Mouse (Mus musculus) forebrain, postnatal 0 days (tissue): ENCODE measurements around the gene Dab2ip. TPM values are rescaled to one million over a fixed set of nuclear protein-coding genes. Genes with fewer than 3 reads are reported as not detected.

Experiments used
- ATAC-seq: fragments of 200-750 bp; cut with Nextera tagmentation; 2 replicates; pipeline ENCODE4 v1.8.0; 2017; ENCODE audit warnings: mild to moderate bottlenecking, moderate library complexity
- DNase-seq: peaks from one replicate; pipeline ENCODE4 v3.0.0-alpha.2; 2015
- H3K27ac ChIP-seq: fragments of 300-500 bp; sonication (generic); 2 replicates; pipeline ENCODE4 v1.5.1; 2014; ENCODE audit warnings: low read depth, mild to moderate bottlenecking, antibody characterized with exemption, low read length, moderate library complexity, mixed read lengths
- H3K27me3 ChIP-seq: fragments of 300-500 bp; sonication (generic); 2 replicates; pipeline ENCODE4 v1.6.1; 2014; ENCODE audit warnings: mild to moderate bottlenecking, low read length, mixed read lengths; ENCODE audit not compliant: insufficient read depth
- H3K36me3 ChIP-seq: fragments of 300-500 bp; sonication (generic); 2 replicates; pipeline ENCODE4 v1.6.1; 2014; ENCODE audit warnings: mild to moderate bottlenecking, moderate library complexity; ENCODE audit not compliant: insufficient read depth
- H3K4me1 ChIP-seq: fragments of 300-500 bp; sonication (generic); 2 replicates; pipeline ENCODE4 v1.6.1; 2014; ENCODE audit warnings: antibody characterized with exemption; ENCODE audit not compliant: insufficient read depth
- H3K4me2 ChIP-seq: fragments of 300-500 bp; sonication (generic); 2 replicates; pipeline ENCODE4 v1.6.1; 2014; ENCODE audit warnings: low read depth, mild to moderate bottlenecking, moderate library complexity
- H3K4me3 ChIP-seq: fragments of 300-500 bp; sonication (generic); 2 replicates; pipeline ENCODE4 v1.5.1; 2014; ENCODE audit warnings: low read depth, low read length, mixed read lengths
- H3K9ac ChIP-seq: fragments of 300-500 bp; sonication (generic); 2 replicates; pipeline ENCODE4 v1.6.1; 2014; ENCODE audit warnings: mild to moderate bottlenecking
- H3K9me3 ChIP-seq: fragments of 300-500 bp; sonication (generic); 2 replicates; pipeline ENCODE4 v1.6.1; 2016; ENCODE audit warnings: low read length
- CTCF ChIP-seq: sonication (generic); IDR thresholded peaks from 2 replicates; pipeline ENCODE4 v1.5.1; 2016; ENCODE audit warnings: antibody characterized with exemption, control low read depth, low read depth
- WGBS: fragments of 180-500 bp; shearing (Covaris S2); extraction: QIAGEN DNeasy Blood & Tissue Kit; methylation state at CpG from one replicate; pipeline ENCODE4 v1.1.7; 2014; 5-methylcytosine and 5-hydroxymethylcytosine counted together
- polyA plus RNA-seq: library from polyadenylated mRNA; unstranded; fragments of >200 nt; fragmentation: Nextera tagmentation; extraction: Ambion mirVana; gene quantifications from 2 replicates; pipeline ENCODE4 v1.2.1, GENCODE M21; 2015
- total RNA-seq: library from RNA; depleted of rRNA; stranded (reverse); fragments of >200 nt; gene quantifications from 2 replicates; pipeline ENCODE4 v1.2.3, GENCODE M21; 2014

The Dab2ip gene
- total and polyA plus RNA-seq, 2 experiments from 2014 or later, result 65.4 to 119 TPM

- DNase-seq, result no peak
- no peak for ATAC-seq
These were observed 64.4 kb downstream of the Dab2ip start for GRCm38 (mm10) chr2:35622261-35623103.

GRCm38 (mm10) chr2:35623104-35623377, 65.0 kb downstream of the Dab2ip start:
- H3K9me3 ChIP-seq, result no peaks in the 10 kb centered on the region
- no peaks in the 10 kb centered on the region for H3K36me3 ChIP-seq
- WGBS, result 46% methylated on average over 4 of the region's 4 CpGs
- H3K4me1 ChIP-seq, result peaks cover 12% of the 10 kb centered on the region
- no peak overlapping the region for H3K9ac ChIP-seq
- H3K4me3 ChIP-seq, result no peak overlapping the region
- H3K4me2 ChIP-seq, result peak overlapping the region; percentile 94; the same call in 1 of the 2 replicates
- ATAC-seq (no peak), DNase-seq (no peak)
- H3K27me3 ChIP-seq, result no peaks in the 10 kb centered on the region
- H3K27ac ChIP-seq, result no peak overlapping the region
- no peak for TF ChIP-seq CTCF

More at GRCm38 (mm10) chr2:35622261-35623103, 64.4 kb downstream of the Dab2ip start:
- H3K9ac ChIP-seq, result peak overlapping the region; percentile 53
- TF ChIP-seq CTCF, result no peak
- H3K4me1 ChIP-seq, result peaks cover 7% of the 10 kb centered on the region
- peak overlapping the region; percentile 94 for H3K4me2 ChIP-seq
- 7% methylated on average over 20 of the region's 20 CpGs for WGBS
- peak overlapping the region; percentile 40 for H3K4me3 ChIP-seq
- no peaks in the 10 kb centered on the region for H3K36me3 ChIP-seq
- H3K27ac ChIP-seq, result no peak overlapping the region
- no peaks in the 10 kb centered on the region for H3K27me3 ChIP-seq
- no peaks in the 10 kb centered on the region for H3K9me3 ChIP-seq

GRCm38 (mm10) chr2:35623431-35624148, 65.5 kb downstream of the Dab2ip start:
- ATAC-seq (no peak), DNase-seq (no peak)
- H3K9ac ChIP-seq, result no peak overlapping the region
- H3K9me3 ChIP-seq, result no peaks in the 10 kb centered on the region
- no peak overlapping the region for H3K4me3 ChIP-seq
- H3K27me3 ChIP-seq, result no peaks in the 10 kb centered on the region
- peaks cover 14% of the 10 kb centered on the region for H3K4me1 ChIP-seq
- 42% methylated on average over 12 of the region's 12 CpGs for WGBS
- H3K27ac ChIP-seq, result no peak overlapping the region
- TF ChIP-seq CTCF, result no peak
- 0 out of 2 replicates have a peak overlapping the region, but pooled peaks have one; percentile 5 for H3K4me2 ChIP-seq
- H3K36me3 ChIP-seq, result no peaks in the 10 kb centered on the region

GRCm38 (mm10) chr2:35624380-35625006, 66.4 kb downstream of the Dab2ip start:
- 65% methylated on average over 5 of the region's 5 CpGs for WGBS
- TF ChIP-seq CTCF, result no peak
- peaks cover 14% of the 10 kb centered on the region for H3K4me1 ChIP-seq
- DNase-seq (no peak), ATAC-seq (no peak)
- no peaks in the 10 kb centered on the region for H3K9me3 ChIP-seq
- H3K4me2 ChIP-seq, result no peak overlapping the region
- H3K4me3 ChIP-seq, result no peak overlapping the region
- no peaks in the 10 kb centered on the region for H3K27me3 ChIP-seq
- H3K36me3 ChIP-seq, result no peaks in the 10 kb centered on the region
- no peak overlapping the region for H3K9ac ChIP-seq
- no peak overlapping the region for H3K27ac ChIP-seq

GRCm38 (mm10) chr2:35625007-35625380, 66.9 kb downstream of the Dab2ip start:
- no peak for ATAC-seq
- no peak overlapping the region for H3K27ac ChIP-seq
- no peaks in the 10 kb centered on the region for H3K36me3 ChIP-seq
- no peak overlapping the region for H3K4me3 ChIP-seq
- H3K27me3 ChIP-seq, result no peaks in the 10 kb centered on the region
- peaks cover 14% of the 10 kb centered on the region for H3K4me1 ChIP-seq
- no peaks in the 10 kb centered on the region for H3K9me3 ChIP-seq
- no peak for DNase-seq
- no peak overlapping the region for H3K4me2 ChIP-seq
- H3K9ac ChIP-seq, result no peak overlapping the region
- WGBS, result 96% methylated on average over 6 of the region's 6 CpGs
- TF ChIP-seq CTCF, result no peak

GRCm38 (mm10) chr2:35625526-35625925, 67.5 kb downstream of the Dab2ip start:
- no peaks in the 10 kb centered on the region for H3K9me3 ChIP-seq
- no peak overlapping the region for H3K9ac ChIP-seq
- no peak for TF ChIP-seq CTCF
- peaks cover 14% of the 10 kb centered on the region for H3K4me1 ChIP-seq
- no peaks in the 10 kb centered on the region for H3K36me3 ChIP-seq
- no peaks in the 10 kb centered on the region for H3K27me3 ChIP-seq
- 72% methylated on average over 6 of the region's 6 CpGs for WGBS
- H3K27ac ChIP-seq, result no peak overlapping the region
- DNase-seq (no peak), ATAC-seq (no peak)
- no peak overlapping the region for H3K4me3 ChIP-seq
- no peak overlapping the region for H3K4me2 ChIP-seq

- TF ChIP-seq CTCF, result no peak
- no peak overlapping the region for H3K27ac ChIP-seq
These were observed 68.2 kb downstream of the Dab2ip start for GRCm38 (mm10) chr2:35626181-35626727.

More at GRCm38 (mm10) chr2:35626181-35626727, 68.2 kb downstream of the Dab2ip start:
- Histone ChIP-seq H3K36me3 (no peaks in the 10 kb centered on the region), H3K9ac (no peak overlapping the region), H3K4me2 (no peak overlapping the region), H3K27me3 (no peaks in the 10 kb centered on the region), H3K4me3 (no peak overlapping the region), H3K4me1 (peaks cover 14% of the 10 kb centered on the region), H3K9me3 (no peaks in the 10 kb centered on the region)
- DNase-seq (no peak), ATAC-seq (no peak)
- 78% methylated on average over 9 of the region's 9 CpGs for WGBS
